Mouse (Mus musculus) c-Kit-positive CD71-positive TER-119-negative erythroid progenitor cells, embryonic 14.5 days (primary cell): ENCODE results near the gene Vmn1r157.
"Not testable (repeated sequence)": the region's sequence is repeated elsewhere in the genome, so short reads cannot be mapped to it uniquely, and the experiment has no call there.

ENCODE experiments used
- DNase-seq: peaks from one replicate; pipeline ENCODE4 v3.0.0-alpha.2; 2013; ENCODE audit warnings: low read depth

The Vmn1r157 gene

DNA sequence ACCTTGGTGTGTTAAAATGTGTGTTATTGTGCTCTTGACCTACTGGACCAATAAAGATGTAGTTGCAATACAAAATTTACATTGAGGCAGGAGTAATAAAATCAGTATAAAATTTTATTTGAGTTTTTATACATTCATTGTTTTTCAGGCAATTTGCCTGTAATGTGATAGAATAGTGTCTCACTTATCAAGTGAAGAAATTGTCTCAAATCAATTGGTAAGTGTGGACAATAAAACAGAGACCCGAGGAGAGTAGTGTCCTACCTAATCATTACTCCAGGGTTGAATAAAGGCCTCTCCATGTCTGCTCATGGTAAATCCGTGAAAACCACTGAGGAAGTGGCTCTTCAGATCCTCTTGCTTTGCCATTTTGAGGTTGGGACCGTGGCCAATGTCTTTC lies at the start of gene Vmn1r157:
Gene Vmn1r157 (plus strand): TSS at position 301 of the 400 bp plus-strand sequence.
- DNase-seq = not testable (repeated sequence)

GRCm38 (mm10) chr7:22719610-22720009 lies 41.9 kb upstream of the Vmn1r157 start, which contains the start of gene Gm4567:
TSS of gene Gm4567 (minus strand) at chr7:22719710.
- not testable (repeated sequence) for DNase-seq

- not testable (repeated sequence) for DNase-seq
These were observed 14.5 kb downstream of the Vmn1r157 start for GRCm38 (mm10) chr7:22775981-22776380.

GRCm38 (mm10) chr7:22790682-22791081 lies 29.2 kb downstream of the Vmn1r157 start, which contains the start of gene Vmn1r158:
TSS of gene Vmn1r158 (minus strand) at chr7:22790782.
- not testable (repeated sequence) for DNase-seq
